Mouse (Mus musculus): ENCODE measurements at regions not wholly inside any gene's neighbourhood (a gene's known extent, or its start where the extent isn't known, plus 50 kb on each side); places are given as distances from the start of the nearest gene placed in this dataset.

- H3K4me2 ChIP-seq (replicated peaks), result no peak overlapping the region
- 31% methylated on average over 11 of the region's 11 CpGs for WGBS
Observed at GRCm38 (mm10) chr5:119410966-119411365, 259.5 kb upstream of the Tbx3 start.

DNA sequence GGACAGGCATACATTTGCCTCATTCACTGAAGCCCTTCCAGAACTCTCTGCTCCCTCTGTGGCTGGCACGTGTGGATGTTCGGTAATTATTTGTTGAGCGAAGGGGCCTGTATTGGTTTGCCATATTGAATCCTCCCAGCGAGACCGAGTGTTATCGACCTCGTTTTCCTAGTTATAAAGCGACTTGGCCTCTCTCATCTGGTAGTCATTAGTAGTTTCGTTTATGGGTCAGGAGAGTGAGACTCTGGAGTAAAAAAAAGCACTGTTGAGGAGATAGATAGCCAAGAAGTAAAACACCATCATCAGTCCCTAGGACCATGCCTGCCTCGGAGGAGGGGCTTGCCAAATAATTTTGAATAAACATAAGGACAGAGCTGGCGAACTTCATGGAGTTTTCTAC is 254.6 kb upstream of the Tbx3 start:
- ATAC-seq (ENCODE audit: insufficient number of reproducible peaks, low FRiP score, low TSS enrichment, low read depth), result no peak

More at GRCm38 (mm10) chr5:119410966-119411365, 259.5 kb upstream of the Tbx3 start:
- Histone ChIP-seq H3K27me3 (peaks cover 8% of the 10 kb centered on the region; the same call in 1 of the 2 replicates), H3K4me3 (replicated peaks) (no peak overlapping the region), H3K4me1 (peaks cover 14% of the 10 kb centered on the region), H3K36me3 (no peaks in the 10 kb centered on the region), H3K27ac (replicated peaks) (no peak overlapping the region), H3K9ac (no peak overlapping the region), H3K9me3 (replicated peaks) (no peaks in the 10 kb centered on the region)
- ATAC-seq (ENCODE audit: insufficient number of reproducible peaks, low FRiP score, low TSS enrichment, low read depth), result no peak

GRCm38 (mm10) chr5:119418486-119418885 is 252.0 kb upstream of the Tbx3 start:
- Histone ChIP-seq H3K4me1 (peaks cover 15% of the 10 kb centered on the region), H3K9me3 (replicated peaks) (no peaks in the 10 kb centered on the region), H3K4me2 (replicated peaks) (no peak overlapping the region), H3K36me3 (no peaks in the 10 kb centered on the region), H3K9ac (no peak overlapping the region), H3K27me3 (no peaks in the 10 kb centered on the region), H3K4me3 (replicated peaks) (no peak overlapping the region), H3K27ac (replicated peaks) (no peak overlapping the region)
- 36% methylated on average over 5 of the region's 5 CpGs for WGBS
- no peak for ATAC-seq (ENCODE audit: insufficient number of reproducible peaks, low FRiP score, low TSS enrichment, low read depth)

More for the DNA sequence above, 254.6 kb upstream of the Tbx3 start:
- Histone ChIP-seq H3K36me3 (no peaks in the 10 kb centered on the region), H3K9me3 (replicated peaks) (no peaks in the 10 kb centered on the region), H3K4me3 (replicated peaks) (no peak overlapping the region), H3K27me3 (no peaks in the 10 kb centered on the region), H3K9ac (no peak overlapping the region), H3K4me1 (peaks cover 24% of the 10 kb centered on the region), H3K4me2 (replicated peaks) (no peak overlapping the region), H3K27ac (replicated peaks) (no peak overlapping the region)
- 44% methylated on average over 11 of the region's 11 CpGs for WGBS

- Histone ChIP-seq H3K36me3 (no peaks in the 10 kb centered on the region), H3K27me3 (no peaks in the 10 kb centered on the region), H3K4me1 (peaks cover 13% of the 10 kb centered on the region), H3K27ac (replicated peaks) (0 out of 2 replicates have a peak overlapping the region, but pooled peaks have one; percentile 30), H3K9me3 (replicated peaks) (no peaks in the 10 kb centered on the region), H3K4me2 (replicated peaks) (0 out of 2 replicates have a peak overlapping the region, but pooled peaks have one; percentile 6), H3K9ac (no peak overlapping the region), H3K4me3 (replicated peaks) (no peak overlapping the region)
- peak; percentile 61 for ATAC-seq (ENCODE audit: insufficient number of reproducible peaks, low FRiP score, low TSS enrichment, low read depth)
- 48% methylated on average over 12 of the region's 12 CpGs for WGBS
Observed at GRCm38 (mm10) chr5:119427511-119428019, 242.9 kb upstream of the Tbx3 start.

DNA sequence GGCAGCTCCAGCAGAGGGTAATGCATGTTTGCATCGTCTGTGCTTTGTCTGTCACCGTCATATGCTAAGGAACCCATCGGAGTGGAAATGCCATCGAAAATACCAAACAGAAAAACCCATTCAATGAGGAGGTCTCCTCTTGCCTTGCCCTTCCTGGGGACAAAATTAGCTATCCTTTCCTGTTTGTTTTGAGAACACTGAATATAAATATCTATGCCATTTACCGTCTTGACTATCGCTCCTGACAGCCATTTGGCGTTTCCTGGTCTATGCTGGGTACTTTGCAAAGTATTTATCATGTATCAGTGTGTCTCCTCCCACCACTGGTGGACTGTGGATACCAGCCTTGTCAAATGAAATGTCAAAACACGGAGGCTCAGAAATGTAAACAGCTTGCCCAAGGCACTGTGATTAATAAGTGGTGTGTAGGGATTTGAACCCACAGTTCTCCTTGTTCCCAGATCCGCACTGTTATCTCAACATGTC is 239.2 kb upstream of the Tbx3 start:
- WGBS, result 79% methylated on average over 9 of the region's 9 CpGs
- no peak for ATAC-seq (ENCODE audit: insufficient number of reproducible peaks, low FRiP score, low TSS enrichment, low read depth)
- no peak overlapping the region for H3K4me2 ChIP-seq (replicated peaks)
- no peak overlapping the region for H3K9ac ChIP-seq
- H3K36me3 ChIP-seq, result no peaks in the 10 kb centered on the region
- H3K27ac ChIP-seq (replicated peaks), result no peak overlapping the region
- H3K27me3 ChIP-seq, result no peaks in the 10 kb centered on the region
- H3K4me1 ChIP-seq, result peaks cover 26% of the 10 kb centered on the region
- no peak overlapping the region for H3K4me3 ChIP-seq (replicated peaks)
- H3K9me3 ChIP-seq (replicated peaks), result no peaks in the 10 kb centered on the region

- H3K4me3 ChIP-seq (replicated peaks), result no peak overlapping the region
- no peak overlapping the region for H3K27ac ChIP-seq (replicated peaks)
- H3K4me2 ChIP-seq (replicated peaks), result no peak overlapping the region
- H3K9me3 ChIP-seq (replicated peaks), result no peaks in the 10 kb centered on the region
- 0 out of 2 replicates have a peak, but pooled peaks cover 13% of the 10 kb centered on the region for H3K4me1 ChIP-seq
- H3K27me3 ChIP-seq, result no peaks in the 10 kb centered on the region
- H3K9ac ChIP-seq, result no peak overlapping the region
- no peaks in the 10 kb centered on the region for H3K36me3 ChIP-seq
- 16% methylated on average over 7 of the region's 7 CpGs for WGBS
- 0 out of 2 replicates have a peak, but pooled peaks have one; percentile 39 for ATAC-seq (ENCODE audit: insufficient number of reproducible peaks, low FRiP score, low TSS enrichment, low read depth)
Observed at GRCm38 (mm10) chr5:119434572-119434971, 235.9 kb upstream of the Tbx3 start.

GRCm38 (mm10) chr5:119448494-119448893 is 222.0 kb upstream of the Tbx3 start:
- no peak overlapping the region for H3K4me3 ChIP-seq (replicated peaks)
- no peaks in the 10 kb centered on the region for H3K27me3 ChIP-seq
- 87% methylated on average over 4 of the region's 4 CpGs for WGBS
- H3K27ac ChIP-seq (replicated peaks), result no peak overlapping the region
- no peak overlapping the region for H3K4me2 ChIP-seq (replicated peaks)
- no peaks in the 10 kb centered on the region for H3K9me3 ChIP-seq (replicated peaks)
- ATAC-seq (ENCODE audit: insufficient number of reproducible peaks, low FRiP score, low TSS enrichment, low read depth), result no peak
- no peak overlapping the region for H3K9ac ChIP-seq
- peaks cover 9% of the 10 kb centered on the region for H3K4me1 ChIP-seq
- H3K36me3 ChIP-seq, result no peaks in the 10 kb centered on the region

DNA sequence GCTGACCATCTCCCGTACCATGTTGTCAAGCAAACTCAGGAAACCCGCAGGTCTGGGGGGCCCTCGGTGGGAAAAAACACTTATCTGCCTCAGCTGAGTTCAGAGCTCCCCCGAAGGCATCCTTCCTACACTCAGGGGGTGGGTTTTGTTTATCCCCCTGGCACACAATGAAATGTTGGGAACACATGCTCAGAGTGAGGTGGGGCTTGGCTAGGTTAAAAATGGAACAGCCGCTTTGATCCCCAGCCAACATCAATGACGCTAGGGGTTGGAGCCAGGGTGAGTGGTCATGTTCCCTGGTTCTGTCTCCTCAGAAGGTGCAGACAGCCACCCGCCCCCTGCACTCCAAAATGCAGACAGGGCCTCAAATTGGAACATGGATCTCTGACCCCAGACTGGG is 221.3 kb upstream of the Tbx3 start:
- Histone ChIP-seq H3K36me3 (no peaks in the 10 kb centered on the region), H3K27ac (replicated peaks) (no peak overlapping the region), H3K4me3 (replicated peaks) (no peak overlapping the region), H3K9ac (no peak overlapping the region), H3K27me3 (no peaks in the 10 kb centered on the region), H3K9me3 (replicated peaks) (no peaks in the 10 kb centered on the region), H3K4me2 (replicated peaks) (no peak overlapping the region), H3K4me1 (peaks cover 9% of the 10 kb centered on the region)
- WGBS, result 26% methylated on average over 7 of the region's 7 CpGs
- ATAC-seq (ENCODE audit: insufficient number of reproducible peaks, low FRiP score, low TSS enrichment, low read depth), result peak; percentile 51; the same call in 1 of the 2 replicates

GRCm38 (mm10) chr5:119459751-119460150 is 210.7 kb upstream of the Tbx3 start:
- 37% methylated on average over 3 of the region's 3 CpGs for WGBS
- ATAC-seq (ENCODE audit: insufficient number of reproducible peaks, low FRiP score, low TSS enrichment, low read depth), result no peak
- H3K4me3 ChIP-seq (replicated peaks), result no peak overlapping the region
- no peaks in the 10 kb centered on the region for H3K9me3 ChIP-seq (replicated peaks)
- H3K27ac ChIP-seq (replicated peaks), result no peak overlapping the region
- H3K4me1 ChIP-seq, result 0 out of 2 replicates have a peak, but pooled peaks cover 2% of the 10 kb centered on the region
- H3K9ac ChIP-seq, result no peak overlapping the region
- H3K36me3 ChIP-seq, result no peaks in the 10 kb centered on the region
- H3K27me3 ChIP-seq, result no peaks in the 10 kb centered on the region
- no peak overlapping the region for H3K4me2 ChIP-seq (replicated peaks)

DNA sequence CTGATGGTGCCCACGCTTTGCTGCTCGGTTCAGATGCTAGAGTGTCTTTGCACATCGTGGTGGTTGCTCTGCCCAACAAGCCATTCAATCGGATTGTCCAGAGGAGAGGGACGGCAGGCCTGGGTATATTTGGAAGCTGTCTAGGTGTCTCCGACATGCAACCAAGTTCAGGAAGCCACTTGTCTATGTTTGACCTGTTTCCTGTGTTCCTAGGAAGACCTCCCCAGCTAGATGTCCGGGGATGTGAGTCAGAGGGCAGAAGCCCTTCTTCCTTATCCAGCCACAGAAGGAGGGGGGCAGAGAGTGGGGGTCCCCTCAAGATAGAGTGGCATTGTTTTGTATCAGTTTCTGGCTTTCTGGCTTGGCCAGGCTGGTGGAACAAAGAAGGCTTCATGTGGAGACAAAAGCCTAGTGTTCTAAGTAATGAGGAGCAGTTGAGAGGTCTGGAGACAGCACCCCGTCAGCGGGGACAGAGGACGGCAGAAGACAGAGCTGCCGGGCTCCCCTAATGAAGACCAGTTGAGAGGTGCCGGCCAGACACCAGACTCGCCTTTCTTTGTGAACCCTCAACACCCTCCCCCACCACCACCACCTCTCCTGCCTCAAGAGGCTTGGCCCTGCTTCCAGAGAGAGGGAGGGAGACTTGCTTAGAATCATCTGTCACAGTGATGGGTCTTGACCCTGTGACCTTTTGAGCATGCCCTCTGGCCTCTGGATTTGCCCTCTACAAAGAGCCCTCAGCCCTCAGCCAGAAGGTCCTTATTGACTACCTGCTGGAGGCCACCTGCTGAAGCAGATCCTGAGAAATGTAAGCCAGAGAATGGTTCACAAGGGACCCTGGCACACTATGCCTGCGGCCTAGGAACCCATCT is 207.6 kb upstream of the Tbx3 start:
- Histone ChIP-seq H3K27me3 (no peaks in the 10 kb centered on the region), H3K36me3 (no peaks in the 10 kb centered on the region), H3K4me3 (replicated peaks) (no peak overlapping the region), H3K27ac (replicated peaks) (no peak overlapping the region), H3K4me1 (0 out of 2 replicates have a peak, but pooled peaks cover 2% of the 10 kb centered on the region), H3K9ac (no peak overlapping the region), H3K9me3 (replicated peaks) (no peaks in the 10 kb centered on the region), H3K4me2 (replicated peaks) (no peak overlapping the region)
- WGBS, result 52% methylated on average over 14 of the region's 14 CpGs
- ATAC-seq (ENCODE audit: insufficient number of reproducible peaks, low FRiP score, low TSS enrichment, low read depth), result no peak

- ATAC-seq (ENCODE audit: insufficient number of reproducible peaks, low FRiP score, low TSS enrichment, low read depth), result no peak
- 86% methylated on average over 4 of the region's 4 CpGs for WGBS
Observed at GRCm38 (mm10) chr5:119464553-119464952, 205.9 kb upstream of the Tbx3 start.

More at GRCm38 (mm10) chr5:119464553-119464952, 205.9 kb upstream of the Tbx3 start:
- H3K36me3 ChIP-seq, result no peaks in the 10 kb centered on the region
- H3K4me3 ChIP-seq (replicated peaks), result no peak overlapping the region
- H3K4me2 ChIP-seq (replicated peaks), result no peak overlapping the region
- no peaks in the 10 kb centered on the region for H3K27me3 ChIP-seq
- no peaks in the 10 kb centered on the region for H3K9me3 ChIP-seq (replicated peaks)
- no peak overlapping the region for H3K27ac ChIP-seq (replicated peaks)
- 0 out of 2 replicates have a peak, but pooled peaks cover 2% of the 10 kb centered on the region for H3K4me1 ChIP-seq
- no peak overlapping the region for H3K9ac ChIP-seq

Measured in embryonic facial prominence, embryonic 15.5 days (tissue).